Mouse (Mus musculus): ENCODE data around the gene Pdgfa.
A peak's percentile ranks its signal among the peaks of the same experiment; 100 is the strongest.

Pdgfa gene

GRCm38 (mm10) chr5:138956427-138956833 lies 40.7 kb downstream of the Pdgfa start:
- DNase-seq (ENCODE audit: inconsistent age in 2 of 2, low spot score in 1 of 2), result no peak

GRCm38 (mm10) chr5:138953986-138954385 lies 43.2 kb downstream of the Pdgfa start:
- DNase-seq (ENCODE audit: inconsistent age in 2 of 2, low spot score in 1 of 2), result peak; percentile 79 to 80

- peak; percentile 66 to 68 for DNase-seq (ENCODE audit: inconsistent age in 2 of 2, low spot score in 1 of 2)
Measured at GRCm38 (mm10) chr5:138952969-138953368, 44.2 kb downstream of the Pdgfa start.

GRCm38 (mm10) chr5:138951305-138951704 lies 45.9 kb downstream of the Pdgfa start:
- no peak for DNase-seq (ENCODE audit: inconsistent age in 2 of 2, low spot score in 1 of 2)

GRCm38 (mm10) chr5:138949165-138949564 lies 48.0 kb downstream of the Pdgfa start:
- no peak for DNase-seq (ENCODE audit: inconsistent age in 2 of 2, low spot score in 1 of 2)

GRCm38 (mm10) chr5:138948031-138948980 lies 48.9 kb downstream of the Pdgfa start:
- DNase-seq (ENCODE audit: inconsistent age in 2 of 2, low spot score in 1 of 2), result peak; percentile 55 to 72

- DNase-seq (ENCODE audit: inconsistent age in 2 of 2, low spot score in 1 of 2), result no peak
Measured at GRCm38 (mm10) chr5:138947487-138947886, 49.7 kb downstream of the Pdgfa start.

- DNase-seq (ENCODE audit: inconsistent age in 2 of 2, low spot score in 1 of 2), result no peak
Measured at GRCm38 (mm10) chr5:138946931-138947330, 50.2 kb downstream of the Pdgfa start.

- no peak for DNase-seq (ENCODE audit: inconsistent age in 2 of 2, low spot score in 1 of 2)
Measured at GRCm38 (mm10) chr5:138945011-138945410, 52.2 kb downstream of the Pdgfa start.

GRCm38 (mm10) chr5:138944551-138944950 lies 52.6 kb downstream of the Pdgfa start:
- DNase-seq (ENCODE audit: inconsistent age in 2 of 2, low spot score in 1 of 2), result no peak

- no peak for DNase-seq (ENCODE audit: inconsistent age in 2 of 2, low spot score in 1 of 2)
Measured at GRCm38 (mm10) chr5:138941842-138942241, 55.3 kb downstream of the Pdgfa start.

GRCm38 (mm10) chr5:138940576-138940975 lies 56.6 kb downstream of the Pdgfa start:
- DNase-seq (ENCODE audit: inconsistent age in 2 of 2, low spot score in 1 of 2), result no peak

- no peak for DNase-seq (ENCODE audit: inconsistent age in 2 of 2, low spot score in 1 of 2)
Measured at GRCm38 (mm10) chr5:138938572-138939163, 58.5 kb downstream of the Pdgfa start.

GRCm38 (mm10) chr5:138936399-138937089 lies 60.6 kb downstream of the Pdgfa start:
- DNase-seq (ENCODE audit: inconsistent age in 2 of 2, low spot score in 1 of 2), result no peak

- DNase-seq (ENCODE audit: inconsistent age in 2 of 2, low spot score in 1 of 2), result peak in 1 of 2 experiments; percentile 48
Measured at GRCm38 (mm10) chr5:138934540-138934939, 62.6 kb downstream of the Pdgfa start.

GRCm38 (mm10) chr5:138932460-138933432 lies 64.4 kb downstream of the Pdgfa start:
- no peak for DNase-seq (ENCODE audit: inconsistent age in 2 of 2, low spot score in 1 of 2)

GRCm38 (mm10) chr5:138931836-138932235 lies 65.3 kb downstream of the Pdgfa start:
- DNase-seq (ENCODE audit: inconsistent age in 2 of 2, low spot score in 1 of 2), result no peak

GRCm38 (mm10) chr5:138929879-138930507 lies 67.2 kb downstream of the Pdgfa start:
- DNase-seq (ENCODE audit: inconsistent age in 2 of 2, low spot score in 1 of 2), result no peak

All from adrenal gland, adult (tissue).